Mouse (Mus musculus) lung, postnatal 14 days (tissue): ENCODE data around the gene Exoc6b.
A peak's percentile ranks its signal among the peaks of the same experiment; 100 is the strongest.
"Not testable (repeated sequence)": the region's sequence is repeated elsewhere in the genome, so short reads cannot be mapped to it uniquely, and the experiment has no call there.

Experiments used
- DNase-seq: peaks from one replicate; pipeline ENCODE4 v3.0.0; 2021

Exoc6b gene

DNA sequence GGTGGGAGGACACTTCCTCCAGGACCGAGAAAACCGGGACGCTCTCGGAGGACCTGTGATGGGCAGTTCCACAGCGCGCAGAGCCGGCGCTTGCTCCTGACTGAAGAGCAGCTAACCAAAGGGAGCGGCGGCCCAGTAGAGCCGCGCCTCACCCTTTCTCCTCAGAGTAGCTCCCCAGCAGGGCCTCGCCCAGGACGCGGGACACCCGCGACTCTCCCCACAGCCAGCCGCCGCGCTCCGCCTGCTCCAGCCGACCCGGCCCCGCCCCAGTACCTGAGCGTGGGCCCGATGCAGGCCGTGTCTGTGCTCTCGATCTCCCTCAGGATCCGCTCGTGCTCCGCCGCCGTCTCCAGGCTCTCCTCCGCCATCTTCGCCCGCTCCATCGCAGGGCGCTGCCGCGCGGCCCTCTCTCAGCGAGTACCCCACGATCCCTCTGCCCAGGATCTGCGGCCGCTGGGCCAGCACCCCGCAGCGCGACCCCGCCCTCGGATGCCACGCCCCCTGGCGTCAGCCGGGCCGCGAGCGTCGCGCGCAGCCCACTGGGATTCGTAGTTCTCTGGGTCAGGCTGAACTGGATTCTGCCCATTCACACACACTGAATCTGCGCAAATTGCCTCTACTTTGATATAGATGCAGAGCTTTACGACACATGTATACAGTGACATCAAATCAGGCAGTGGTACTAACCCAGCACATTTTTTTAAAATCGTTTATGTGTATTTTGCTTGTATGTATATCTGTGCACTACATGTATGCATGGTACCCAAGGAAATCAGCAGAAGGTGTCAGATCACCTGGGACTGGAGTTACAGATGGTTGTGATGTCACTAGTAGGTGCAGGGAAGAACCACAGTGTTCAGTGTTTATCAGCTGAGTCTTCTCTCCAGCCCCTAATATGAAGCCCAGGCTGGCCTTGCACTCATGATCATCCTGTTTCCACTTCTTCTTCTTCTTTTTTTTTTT, at the start of gene Exoc6b:
Gene Exoc6b, minus strand, starts transcription at position 491 of the 963 bp plus-strand sequence.
- peak; percentile 89 for DNase-seq

DNA sequence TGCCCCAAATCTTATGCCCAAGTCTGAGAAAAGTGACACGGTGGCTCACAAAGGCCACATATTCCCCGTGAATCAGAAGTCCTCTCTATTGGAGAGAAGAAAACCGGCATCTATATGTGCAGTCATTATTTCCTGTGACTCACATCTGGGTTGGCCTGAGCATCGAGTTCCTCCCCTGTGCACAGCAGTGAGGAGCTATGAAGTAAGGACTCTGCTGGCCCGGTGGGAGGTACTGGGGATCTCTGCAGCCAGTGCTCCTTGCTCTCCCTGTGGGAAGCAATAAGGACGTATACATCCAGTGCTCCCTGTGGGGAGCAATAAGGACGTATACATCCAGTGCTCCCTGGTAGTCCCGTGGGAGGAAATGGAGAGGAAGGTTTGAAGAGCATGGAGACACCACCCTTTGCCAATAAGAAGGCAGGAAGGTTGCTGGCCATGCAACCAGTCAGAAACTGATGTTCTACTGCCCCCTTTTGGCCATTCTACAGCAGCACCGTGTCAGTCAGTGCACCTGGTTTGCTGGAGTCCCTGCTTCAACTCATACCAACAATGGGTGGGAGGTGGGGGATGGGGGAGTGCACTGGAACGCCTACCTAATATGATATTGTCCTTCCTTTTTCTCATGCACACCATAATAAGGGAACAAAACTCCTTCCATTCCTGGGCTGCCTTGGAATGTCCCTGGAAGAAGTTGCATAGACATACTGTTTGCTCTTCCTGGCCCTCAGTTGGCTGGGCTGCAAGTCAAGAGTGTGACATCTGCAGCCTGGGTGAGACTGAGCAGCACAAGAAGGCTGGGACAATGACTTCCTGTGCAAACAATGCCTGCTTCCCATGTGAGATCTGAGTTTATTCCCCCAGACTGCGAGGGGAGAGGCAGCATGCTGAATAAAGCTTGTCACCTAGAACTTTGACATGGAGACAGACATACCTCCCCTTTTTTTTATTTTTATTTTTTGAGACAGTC, 48.5 kb upstream of the Exoc6b start:
- peak; percentile 60 for DNase-seq

DNA sequence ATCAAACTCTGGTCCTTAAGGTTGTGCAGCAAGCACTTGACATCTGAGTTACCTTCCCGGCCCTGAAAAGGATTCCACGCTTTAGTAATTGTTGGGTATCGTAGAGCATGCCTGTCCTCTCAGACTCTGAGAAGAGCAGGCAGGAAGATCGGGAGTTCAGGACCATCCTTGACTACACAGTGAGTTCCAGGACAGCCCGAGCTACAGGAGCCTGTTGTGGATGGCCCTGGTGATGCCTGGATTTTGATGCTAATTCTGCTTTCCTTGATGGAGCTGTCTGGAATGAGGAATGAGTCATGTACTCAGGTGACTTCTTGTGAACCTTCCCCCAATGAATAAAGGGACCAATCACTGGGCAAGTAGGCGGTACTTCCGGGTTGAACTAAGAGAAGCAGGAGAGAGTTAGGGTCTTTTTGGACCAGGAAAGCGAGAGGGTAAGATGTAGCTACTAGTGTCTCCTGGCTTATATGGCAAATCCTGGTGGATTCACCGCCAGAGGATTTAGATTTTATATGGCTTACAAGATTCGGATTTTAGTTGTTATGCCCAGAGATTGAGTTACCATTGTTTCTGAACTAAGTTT, 35.8 kb upstream of the Exoc6b start:
- DNase-seq, result no peak

DNA sequence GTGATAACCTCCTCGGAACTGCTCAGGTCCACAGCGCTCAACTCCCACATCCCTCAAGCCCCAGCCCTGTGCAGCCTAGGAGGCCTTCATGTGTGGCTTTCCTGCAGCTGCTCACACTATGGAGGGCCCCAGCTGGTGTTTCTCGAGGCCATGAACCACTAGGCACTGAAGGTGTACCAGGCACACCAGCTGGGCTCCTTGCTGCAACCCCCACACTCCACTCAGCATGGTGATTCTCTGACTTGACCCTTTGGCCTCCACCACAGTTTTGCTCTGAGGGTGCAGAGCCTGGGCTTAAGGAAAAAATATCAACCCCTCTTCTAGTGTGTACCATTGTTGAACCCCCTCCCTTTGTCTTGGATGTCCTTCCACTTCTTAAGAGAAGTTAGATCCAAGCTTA, 34.0 kb upstream of the Exoc6b start:
- DNase-seq, result no peak

DNA sequence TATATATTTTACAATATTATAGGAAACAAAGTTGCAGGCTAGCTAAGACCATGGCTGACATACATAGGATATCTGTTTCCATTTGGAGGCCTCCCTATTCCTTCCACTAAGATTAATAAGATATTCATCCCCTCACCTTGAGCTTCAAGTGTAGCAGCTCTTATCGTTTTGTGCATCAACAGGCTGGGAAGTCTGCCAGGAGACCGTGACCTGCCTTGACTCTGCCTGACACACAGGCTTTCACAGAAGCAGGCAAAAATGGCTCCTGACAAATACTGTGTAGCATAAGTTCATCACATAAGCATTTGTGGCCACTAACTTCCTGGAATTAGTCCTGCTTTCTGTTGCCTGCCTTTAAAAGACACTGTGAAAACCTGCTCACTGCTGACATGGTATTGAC, 27.1 kb upstream of the Exoc6b start:
- peak; percentile 9 for DNase-seq

DNA sequence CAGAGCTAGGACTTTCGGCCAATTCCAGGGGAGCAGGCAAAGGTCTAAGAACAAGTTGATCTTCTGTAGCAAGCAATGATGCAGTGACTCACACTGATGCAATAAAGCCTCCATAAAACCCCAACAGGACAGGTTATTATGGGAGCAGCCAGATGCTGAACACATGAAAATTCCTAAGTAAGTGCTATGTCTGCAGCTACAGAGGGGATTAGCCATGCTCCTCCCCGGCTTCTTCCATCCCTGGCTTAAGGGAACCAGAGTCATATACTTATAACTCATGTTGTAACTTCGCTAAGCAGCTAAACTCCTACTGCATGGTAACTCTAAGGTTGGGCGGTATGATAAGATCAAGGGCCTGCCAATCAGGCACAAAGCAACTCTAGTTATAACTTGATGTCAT, 18.1 kb upstream of the Exoc6b start:
- DNase-seq, result no peak

DNA sequence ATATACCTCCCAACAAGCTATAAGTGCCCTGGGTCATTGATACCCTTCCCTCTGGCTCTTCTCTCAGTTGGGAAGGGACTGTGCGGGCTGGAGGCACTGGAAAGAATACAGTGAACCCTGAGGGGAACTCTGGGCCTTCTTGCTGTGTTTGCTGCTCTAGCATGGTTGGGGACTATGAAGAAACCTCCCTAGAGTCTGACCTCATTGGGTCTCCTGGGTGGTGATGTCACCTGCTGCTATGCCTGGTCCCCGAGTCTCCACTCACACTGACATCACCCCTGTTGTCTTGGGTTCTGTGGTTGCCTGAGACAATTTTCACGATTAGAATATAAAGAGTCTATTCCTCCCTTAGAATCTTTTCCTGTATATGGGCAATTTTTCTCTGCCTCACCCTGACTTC, 17.3 kb upstream of the Exoc6b start:
- DNase-seq, result no peak

DNA sequence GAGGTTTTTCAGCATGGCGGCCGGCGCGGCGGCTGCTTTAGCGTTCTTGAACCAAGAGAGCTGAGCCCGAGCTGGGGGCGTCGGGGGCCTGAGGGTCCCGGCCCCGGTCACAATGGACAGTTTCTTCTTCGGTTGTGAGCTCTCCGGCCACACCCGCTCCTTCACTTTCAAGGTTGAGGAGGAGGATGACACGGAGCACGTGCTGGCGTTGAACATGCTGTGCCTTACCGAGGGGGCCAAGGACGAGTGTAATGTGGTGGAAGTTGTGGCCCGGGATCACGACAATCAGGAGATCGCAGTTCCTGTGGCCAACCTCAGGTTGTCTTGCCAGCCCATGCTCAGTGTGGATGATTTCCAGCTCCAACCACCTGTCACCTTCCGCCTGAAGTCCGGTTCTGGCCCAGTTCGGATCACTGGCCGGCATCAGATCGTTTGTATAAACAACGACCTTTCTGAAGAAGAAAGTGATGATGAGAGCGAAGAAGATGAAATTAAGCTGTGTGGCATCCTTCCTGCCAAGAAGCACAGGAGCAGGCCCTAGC, 6.9 kb upstream of the Exoc6b start:
- DNase-seq, result not testable (repeated sequence)

DNA sequence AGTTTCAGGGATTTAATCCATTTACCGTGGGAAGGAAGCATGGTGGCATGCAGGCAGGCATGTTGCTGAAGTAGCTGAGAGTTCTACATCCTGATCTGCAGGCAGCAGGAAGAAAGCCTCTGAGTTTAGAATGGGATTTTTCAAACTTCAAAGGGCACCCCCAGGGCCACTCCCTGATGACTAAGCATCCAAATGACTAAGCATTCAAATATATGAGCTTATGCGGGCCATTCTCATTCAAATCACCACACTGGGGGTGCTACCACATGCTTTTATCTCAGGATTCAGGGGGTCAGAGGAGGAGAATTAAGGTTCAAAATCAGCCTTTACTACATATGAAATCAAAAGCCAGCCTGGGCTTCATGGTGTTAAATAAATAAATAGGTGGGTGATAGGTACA, 5.7 kb upstream of the Exoc6b start:
- no peak for DNase-seq

DNA sequence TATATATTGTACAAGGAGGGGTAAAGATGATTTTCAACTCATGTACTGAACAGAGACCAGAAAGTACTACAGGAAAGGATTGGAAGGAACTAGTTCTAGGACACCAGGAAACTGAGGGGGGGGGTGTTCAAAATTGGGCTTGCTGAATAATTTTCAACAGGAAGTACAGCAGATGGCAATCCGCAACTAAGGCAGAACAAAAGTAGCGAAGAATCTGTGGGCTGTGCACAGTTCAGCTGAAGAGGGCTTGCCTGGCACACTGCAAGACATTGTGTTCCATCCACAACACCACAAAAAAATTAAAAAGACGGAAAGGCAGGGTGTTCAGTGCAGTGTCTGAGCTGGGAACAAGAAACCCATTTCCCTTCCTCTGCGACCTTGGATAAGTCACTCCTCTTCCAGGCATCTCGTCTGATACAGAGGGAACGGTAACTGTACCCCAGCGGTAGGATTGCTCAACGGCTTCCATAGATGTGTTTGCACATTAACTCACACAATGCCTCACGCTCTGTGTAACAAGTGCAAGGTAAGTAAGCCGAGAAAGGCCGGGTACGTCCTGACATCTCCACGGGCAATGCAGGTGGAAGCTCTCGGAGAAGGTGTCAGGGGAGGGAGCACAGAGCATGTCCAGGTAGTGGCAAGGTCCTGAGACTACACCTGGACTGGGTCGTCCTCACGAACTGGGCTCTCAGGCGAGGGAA, 841 bp downstream of the Exoc6b start:
- DNase-seq, result peak; percentile 8

DNA sequence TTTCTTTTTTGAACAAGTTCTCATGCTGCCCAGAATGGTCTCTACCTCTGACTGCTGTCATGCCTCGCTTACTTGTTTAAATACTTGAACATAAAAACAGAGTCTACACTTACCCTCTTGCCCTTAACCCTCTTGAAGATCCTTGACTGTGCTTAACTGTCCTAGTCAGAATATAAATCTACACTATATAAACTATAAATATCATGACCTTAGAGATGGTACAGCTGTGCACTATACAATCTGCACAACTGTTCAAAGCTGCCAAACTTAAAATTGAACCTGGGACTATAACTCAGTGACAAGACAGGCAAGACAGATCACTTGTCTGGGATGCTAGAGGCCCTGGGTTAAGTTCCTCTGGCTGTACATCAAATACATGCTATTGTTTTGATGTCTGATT, 11.7 kb downstream of the Exoc6b start:
- no peak for DNase-seq

DNA sequence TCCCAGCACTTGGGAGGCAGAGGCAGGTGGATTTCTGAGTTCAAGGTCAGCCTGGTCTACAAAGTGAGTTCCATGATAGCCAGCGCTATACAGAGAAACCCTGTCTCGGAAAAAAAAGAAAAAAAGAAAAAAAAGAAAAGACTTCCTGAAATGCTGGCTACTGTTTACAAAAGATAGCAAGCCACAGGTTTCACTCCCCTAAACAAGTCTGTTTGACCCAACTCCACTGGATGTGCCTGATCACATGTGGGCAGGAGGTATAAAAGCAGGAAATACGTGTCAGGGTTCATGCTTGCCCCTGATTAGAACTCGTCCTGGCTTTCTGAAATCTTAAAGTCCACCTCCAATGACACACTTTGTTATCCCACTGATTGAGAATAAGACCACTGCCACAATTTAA, 18.2 kb downstream of the Exoc6b start:
- no peak for DNase-seq

DNA sequence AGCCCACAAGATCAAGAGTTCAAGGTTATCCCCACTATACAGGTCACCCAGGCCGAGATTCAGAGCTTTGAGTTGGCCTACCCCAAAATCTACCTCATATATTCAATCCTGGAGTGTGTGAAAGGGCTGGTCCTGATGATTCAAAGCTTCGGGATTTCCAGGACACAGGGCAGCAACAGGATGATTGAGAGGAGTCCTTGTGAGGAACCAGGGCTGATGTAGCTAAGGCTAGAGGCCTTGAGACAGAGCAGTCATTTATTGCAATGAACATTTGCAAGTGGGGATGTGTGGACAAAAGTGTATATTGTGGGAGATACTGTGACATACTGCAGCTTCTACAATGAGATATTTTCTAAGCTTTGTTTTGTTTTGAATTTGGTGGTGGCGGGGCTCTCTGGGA, 22.8 kb downstream of the Exoc6b start:
- no peak for DNase-seq

DNA sequence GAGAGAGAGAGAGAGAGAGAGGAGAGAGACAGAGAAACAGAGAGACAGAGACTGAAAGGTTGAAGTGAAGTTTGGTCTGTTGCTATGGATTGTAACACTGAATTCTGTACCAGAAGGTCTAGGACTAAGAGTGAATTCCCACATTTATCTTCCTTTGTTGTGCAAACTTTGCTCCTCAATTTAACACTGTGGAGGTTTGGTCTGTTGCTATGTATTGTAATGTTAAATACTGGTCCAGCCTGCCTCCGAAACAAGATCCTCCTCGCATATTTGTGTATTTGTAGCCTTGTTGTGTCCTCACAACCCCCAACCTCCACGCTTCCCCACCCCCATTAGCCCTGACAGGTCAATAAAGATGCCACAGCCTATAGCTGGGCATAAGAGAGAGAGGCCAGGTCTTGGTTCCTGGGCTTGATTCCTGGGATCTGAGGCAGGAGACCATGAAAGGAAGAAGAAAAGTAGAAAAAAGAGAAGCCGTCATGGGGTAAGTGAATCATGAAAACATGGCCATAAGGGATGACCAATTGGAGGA, 24.6 kb downstream of the Exoc6b start:
- DNase-seq, result no peak

DNA sequence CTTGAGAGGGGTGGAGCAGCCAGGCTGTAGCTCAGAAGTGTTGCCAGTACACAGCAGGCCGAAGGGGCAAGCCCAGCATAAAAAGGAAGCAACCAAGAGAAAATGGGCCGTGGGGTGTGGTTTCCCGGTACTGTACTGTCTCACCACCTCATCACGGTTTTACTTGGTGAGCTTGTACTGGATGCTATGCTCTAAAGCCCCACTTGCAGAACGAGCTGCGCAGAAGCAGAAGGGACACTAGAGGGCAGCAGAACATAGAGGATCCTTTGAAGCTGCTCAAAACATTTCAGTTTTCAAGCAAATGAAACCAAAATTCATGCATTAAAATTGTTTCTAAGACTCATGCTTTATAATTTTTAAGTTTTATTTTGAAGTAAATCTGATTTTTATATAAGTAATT, 31.6 kb downstream of the Exoc6b start:
- DNase-seq, result peak; percentile 74

DNA sequence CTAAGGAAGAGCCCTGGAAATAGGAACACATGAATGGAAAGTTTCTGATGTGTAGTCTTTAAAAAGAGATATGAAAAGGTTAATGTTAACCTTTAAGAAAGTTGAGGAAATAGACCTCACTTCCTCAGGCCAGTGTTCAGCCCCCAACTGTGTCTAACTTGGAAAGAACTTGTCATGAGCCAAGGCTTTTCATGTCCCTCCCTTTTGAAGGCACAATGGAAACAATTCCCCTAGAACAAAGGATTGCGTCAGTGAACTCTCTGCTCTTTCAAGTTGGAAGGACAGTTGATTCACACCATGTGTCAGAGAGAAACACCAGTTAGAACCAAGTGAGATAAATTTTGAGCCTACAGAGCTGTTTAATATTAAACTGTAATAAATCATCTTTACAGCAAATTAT, 39.6 kb downstream of the Exoc6b start:
- no peak for DNase-seq

DNA sequence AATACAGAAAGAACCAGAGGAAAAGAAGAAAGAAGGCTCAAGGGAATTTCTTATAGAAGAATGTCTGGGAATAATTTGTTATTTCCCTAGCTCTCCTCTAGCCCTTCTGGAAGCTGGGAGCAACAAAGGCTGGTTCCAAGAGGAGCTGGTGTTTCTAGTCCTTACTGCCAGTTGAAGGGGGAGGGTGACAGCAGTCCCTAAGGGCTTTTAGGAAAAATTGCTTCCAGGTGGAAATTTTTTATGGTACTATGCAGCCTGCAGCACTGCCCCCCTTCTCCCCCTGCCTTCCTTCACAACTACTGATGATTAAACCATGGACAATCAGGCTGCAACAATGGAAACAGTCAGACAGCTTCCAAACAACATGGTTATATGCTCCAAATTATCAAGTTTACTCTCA, 44.9 kb downstream of the Exoc6b start:
- no peak for DNase-seq

DNA sequence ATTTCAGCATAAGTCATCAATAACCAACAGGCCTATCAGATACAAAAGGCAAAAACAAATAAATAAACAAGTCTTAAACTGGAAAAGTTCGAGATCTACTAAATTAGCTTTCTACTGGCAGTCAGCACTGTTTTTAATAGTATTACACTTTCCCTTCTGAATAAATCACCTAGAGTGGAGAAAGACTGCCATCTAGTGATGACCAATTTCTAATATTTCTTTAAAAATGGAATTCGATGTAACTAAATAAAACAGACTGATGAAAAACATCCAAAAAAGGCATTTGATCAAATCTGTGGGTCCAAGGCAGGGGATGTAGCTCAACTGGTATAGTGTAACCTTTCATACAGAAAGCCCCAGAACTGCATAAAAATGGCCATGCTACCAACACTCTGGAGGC, 52.3 kb downstream of the Exoc6b start:
- no peak for DNase-seq

DNA sequence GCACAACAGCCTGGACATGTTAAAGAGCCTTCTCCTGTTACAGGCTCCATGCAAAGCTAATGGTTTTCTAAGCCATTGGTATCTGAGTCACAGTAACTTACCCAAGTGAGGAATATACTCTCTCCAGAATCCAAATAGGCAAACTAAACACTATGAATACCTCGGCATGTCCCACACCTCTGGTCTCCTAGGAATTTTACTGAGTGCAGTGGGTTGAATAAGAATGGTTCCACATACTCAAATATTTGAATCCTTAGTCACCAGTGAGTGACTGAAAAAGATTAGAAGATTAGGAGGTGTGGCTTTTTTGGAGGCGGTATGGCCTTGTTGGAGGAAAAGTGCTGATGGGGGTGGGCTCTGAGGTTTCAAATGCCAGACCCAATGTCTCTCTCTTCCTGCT, 55.4 kb downstream of the Exoc6b start:
- no peak for DNase-seq

DNA sequence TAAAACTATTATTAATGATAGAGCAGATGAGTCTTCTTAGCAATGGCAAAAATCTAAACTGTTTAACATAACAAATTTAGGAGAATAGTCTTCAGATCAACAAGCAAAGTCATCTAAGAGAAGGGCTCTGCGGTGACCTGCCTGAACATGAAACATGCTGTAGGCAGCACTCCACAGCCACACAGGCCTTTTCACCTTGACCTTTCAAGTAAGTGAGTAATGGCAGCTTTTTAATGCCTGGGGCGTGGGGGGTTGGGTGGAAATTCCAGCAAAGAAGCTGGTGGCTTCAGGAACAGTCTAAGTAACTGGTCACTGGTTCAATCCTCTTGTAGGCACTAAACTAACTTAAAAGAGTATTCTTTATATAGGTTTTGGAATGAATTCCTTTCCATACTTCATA, 58.9 kb downstream of the Exoc6b start:
- no peak for DNase-seq

DNA sequence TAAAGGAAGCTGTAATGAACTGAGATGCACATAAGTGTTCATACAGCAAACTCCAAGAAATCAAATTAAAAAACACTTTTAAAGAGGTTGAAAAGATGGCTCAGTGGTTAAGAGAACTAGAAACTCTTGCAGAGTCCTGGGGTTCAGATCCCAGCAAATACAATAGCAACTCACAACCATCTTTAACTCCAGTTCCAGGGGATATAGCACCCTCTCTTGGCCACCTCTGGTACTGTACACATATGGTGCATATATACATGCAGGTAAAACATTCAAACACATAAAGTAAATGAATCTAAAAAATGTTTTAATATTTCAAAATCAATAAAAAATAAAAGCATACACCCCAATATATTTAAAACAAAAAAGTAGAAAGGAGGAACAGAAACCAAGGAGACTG, 73.9 kb downstream of the Exoc6b start:
- no peak for DNase-seq

DNA sequence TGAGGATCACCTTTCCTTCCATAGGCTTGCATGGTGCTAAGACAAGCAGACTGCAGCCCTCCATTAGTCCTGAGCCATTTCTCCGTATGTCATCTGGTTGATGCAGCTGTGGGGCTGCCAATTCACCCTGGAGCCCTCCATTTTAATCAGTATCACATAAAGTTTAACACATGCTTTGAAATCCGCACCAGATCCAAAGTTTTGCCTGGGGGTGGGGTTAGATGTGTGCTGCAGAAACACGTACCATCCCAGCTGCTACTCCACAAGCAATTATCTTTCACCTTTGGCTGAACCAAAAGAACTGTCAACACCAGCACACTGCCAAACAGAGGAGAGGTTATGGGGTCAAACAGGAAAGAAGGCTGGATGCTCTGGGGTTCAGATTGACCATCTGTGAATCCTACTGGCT, 92.7 kb downstream of the Exoc6b start:
- DNase-seq, result peak; percentile 23
